Mouse (Mus musculus): ENCODE data around the gene Anapc2.
A peak's percentile ranks its signal among the peaks of the same experiment; 100 is the strongest.

The Anapc2 gene

GRCm38 (mm10) chr2:25303452-25303851, 31.2 kb downstream of the Anapc2 start:
- DNase-seq (ENCODE audit: low spot score in 2 of 2): no peak

- no peak for DNase-seq (ENCODE audit: low spot score in 2 of 2)
Observed at GRCm38 (mm10) chr2:25303931-25304656, 31.8 kb downstream of the Anapc2 start.

GRCm38 (mm10) chr2:25304657-25305541, 32.6 kb downstream of the Anapc2 start:
- no peak for DNase-seq (ENCODE audit: low spot score in 2 of 2)

GRCm38 (mm10) chr2:25305587-25306359, 33.5 kb downstream of the Anapc2 start:
- DNase-seq (ENCODE audit: low spot score in 2 of 2): no peak

GRCm38 (mm10) chr2:25310180-25310579, 37.9 kb downstream of the Anapc2 start:
- DNase-seq (ENCODE audit: low spot score in 2 of 2): no peak

GRCm38 (mm10) chr2:25310969-25311368, 38.7 kb downstream of the Anapc2 start:
- DNase-seq (ENCODE audit: low spot score in 2 of 2): no peak

- no peak for DNase-seq (ENCODE audit: low spot score in 2 of 2)
Observed at GRCm38 (mm10) chr2:25311491-25311891, 39.2 kb downstream of the Anapc2 start.

- no peak for DNase-seq (ENCODE audit: low spot score in 2 of 2)
Observed at GRCm38 (mm10) chr2:25318119-25318966, 46.1 kb downstream of the Anapc2 start.

GRCm38 (mm10) chr2:25318971-25319773, 46.9 kb downstream of the Anapc2 start, which contains the start of gene Grin1:
TSS of gene Grin1 (minus strand) at chr2:25319187.
- peak; percentile 67 to 89 for DNase-seq (ENCODE audit: low spot score in 2 of 2)

GRCm38 (mm10) chr2:25320084-25320483, 47.8 kb downstream of the Anapc2 start:
- DNase-seq (ENCODE audit: low spot score in 2 of 2): no peak

GRCm38 (mm10) chr2:25326036-25326435, 53.8 kb downstream of the Anapc2 start:
- no peak for DNase-seq (ENCODE audit: low spot score in 2 of 2)

- DNase-seq (ENCODE audit: low spot score in 2 of 2): no peak
Observed at GRCm38 (mm10) chr2:25328440-25328839, 56.2 kb downstream of the Anapc2 start.

GRCm38 (mm10) chr2:25331470-25331869, 59.2 kb downstream of the Anapc2 start:
- no peak for DNase-seq (ENCODE audit: low spot score in 2 of 2)

GRCm38 (mm10) chr2:25332286-25333160, 60.2 kb downstream of the Anapc2 start, which contains the start of gene Man1b1:
TSS of gene Man1b1 (plus strand) at chr2:25332338.
- DNase-seq (ENCODE audit: low spot score in 2 of 2): peak; percentile 100

GRCm38 (mm10) chr2:25333569-25333968, 61.3 kb downstream of the Anapc2 start:
- no peak for DNase-seq (ENCODE audit: low spot score in 2 of 2)
